Mouse (Mus musculus) cortical plate, adult 2 months (tissue): ENCODE results near the gene Mettl17.

Experiments
- CTCF ChIP-seq: fragments of 200-500 bp; IDR thresholded peaks from 2 replicates; pipeline ENCODE4 v1.5.1; 2011; ENCODE audit warnings: mild to moderate bottlenecking, control low read depth, low read length; ENCODE audit not compliant: insufficient read depth; ENCODE audit errors: extremely low read depth
- POLR2A ChIP-seq: fragments of 200-500 bp; IDR thresholded peaks from 2 replicates; pipeline ENCODE4 v1.6.1; 2011; ENCODE audit warnings: mild to moderate bottlenecking, low read length, control low read depth; ENCODE audit not compliant: insufficient read depth; ENCODE audit errors: extremely low read depth

DNA sequence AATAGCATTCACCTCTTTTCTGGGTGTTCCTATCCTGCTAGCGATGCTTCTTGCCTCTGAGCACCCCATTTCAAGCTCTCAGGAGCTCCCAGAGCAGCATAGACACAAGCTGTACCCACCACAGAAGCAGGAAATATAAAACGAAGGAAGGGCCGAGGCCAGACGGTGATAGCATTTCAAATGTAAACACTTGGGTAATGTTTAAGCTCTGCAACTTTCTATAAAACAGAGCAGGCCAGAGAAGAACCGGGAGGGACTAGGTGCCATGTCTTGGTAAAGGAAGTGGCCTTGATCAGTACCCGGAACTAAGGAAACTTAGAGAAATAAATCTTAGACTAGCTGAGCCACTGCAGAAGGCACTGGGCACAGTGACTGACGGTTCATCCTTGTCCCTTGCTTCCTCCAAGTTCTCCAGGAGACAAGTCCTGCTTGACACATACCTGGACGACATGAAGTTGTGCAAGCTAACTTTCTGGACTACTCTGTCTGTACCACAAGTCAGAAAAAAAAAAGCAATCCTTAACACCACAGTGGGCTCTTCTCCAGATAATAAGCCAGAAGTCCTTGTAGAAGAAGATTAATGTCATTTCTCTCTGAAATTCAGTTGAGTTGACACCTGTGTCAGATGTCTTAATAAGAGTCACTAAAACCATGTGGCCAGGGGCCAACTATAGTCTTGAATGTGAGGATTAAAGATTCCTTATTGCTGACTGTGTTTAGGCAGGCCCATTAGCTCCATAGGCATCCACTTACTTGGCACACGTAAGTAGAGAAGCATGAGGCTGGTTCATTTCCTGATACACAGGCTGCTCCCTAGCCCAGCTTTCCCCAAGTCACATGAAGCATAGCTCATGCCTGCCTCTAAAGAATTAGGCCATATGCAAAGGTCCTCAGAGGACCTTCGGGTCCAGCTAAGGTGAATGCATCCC, 47.7 kb downstream of the Mettl17 start:
- TF ChIP-seq CTCF = no peak
- TF ChIP-seq POLR2A = no peak
